Mouse (Mus musculus): ENCODE data around the gene Tmem159.
A peak's percentile ranks its signal among the peaks of the same experiment; 100 is the strongest.

Tmem159 gene

DNA sequence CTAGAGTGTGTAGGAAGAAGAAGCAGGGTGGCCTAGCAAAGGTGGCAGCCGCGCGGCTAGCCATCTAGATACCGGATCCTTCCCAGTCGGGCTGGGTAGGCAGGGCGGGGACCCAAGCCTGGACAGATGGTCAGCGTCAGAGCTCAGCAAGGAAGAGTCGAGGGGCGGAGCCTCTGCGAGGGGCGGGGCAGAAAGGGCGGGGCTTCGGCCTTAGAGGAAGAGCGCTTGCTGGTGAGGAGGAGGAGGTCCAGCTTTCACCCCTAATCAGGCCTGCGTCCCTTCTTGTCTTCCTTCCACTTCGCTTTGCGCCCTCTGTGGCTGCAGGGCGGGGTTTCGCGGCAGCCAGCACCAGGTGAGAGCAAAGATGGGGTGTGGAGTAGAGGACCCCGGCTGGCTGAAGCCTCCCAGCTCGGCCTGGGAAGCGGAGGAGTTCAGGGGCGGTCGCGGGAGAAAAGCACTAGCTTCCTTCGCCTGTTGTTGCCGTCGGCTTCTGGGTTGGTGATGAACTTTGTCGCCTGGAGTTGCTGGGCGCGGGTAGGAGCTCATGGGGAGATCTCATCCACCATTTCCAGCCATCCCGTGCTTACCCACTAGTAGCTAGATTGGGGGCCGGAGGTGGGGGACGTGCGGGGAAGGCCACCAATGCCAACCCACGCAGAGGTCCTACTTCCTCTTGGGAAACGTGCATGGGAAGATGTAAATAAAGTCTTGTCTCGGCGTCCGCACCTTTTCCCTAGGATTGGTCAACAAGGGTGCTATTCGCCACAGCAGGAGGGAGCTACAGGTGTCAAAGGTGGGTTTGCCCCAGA, at the start of gene Tmem159:
TSS of gene Tmem159 (plus strand) at position 190 of the 809 bp plus-strand sequence.
- DNase-seq (ENCODE audit: low spot score in 2 of 2): peak; percentile 27 to 39

DNA sequence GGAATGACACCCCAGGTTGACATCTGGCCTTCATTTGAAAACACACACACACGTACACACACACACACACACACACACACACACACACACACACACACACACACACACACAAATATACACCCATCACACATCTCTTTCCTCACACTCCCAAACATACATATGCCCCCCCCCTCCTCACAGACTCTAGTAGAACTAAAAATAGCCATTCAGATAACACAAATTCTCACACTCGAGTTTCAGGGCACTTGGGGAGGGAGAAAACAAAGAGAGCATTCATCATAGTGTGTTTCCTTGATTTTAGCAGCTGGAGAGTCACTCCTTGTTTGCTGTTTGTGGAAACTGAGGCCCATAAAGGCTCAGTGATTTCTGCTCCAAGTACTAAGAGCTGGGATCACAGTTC, 48.1 kb upstream of the Tmem159 start:
- DNase-seq (ENCODE audit: low spot score in 2 of 2): no peak

DNA sequence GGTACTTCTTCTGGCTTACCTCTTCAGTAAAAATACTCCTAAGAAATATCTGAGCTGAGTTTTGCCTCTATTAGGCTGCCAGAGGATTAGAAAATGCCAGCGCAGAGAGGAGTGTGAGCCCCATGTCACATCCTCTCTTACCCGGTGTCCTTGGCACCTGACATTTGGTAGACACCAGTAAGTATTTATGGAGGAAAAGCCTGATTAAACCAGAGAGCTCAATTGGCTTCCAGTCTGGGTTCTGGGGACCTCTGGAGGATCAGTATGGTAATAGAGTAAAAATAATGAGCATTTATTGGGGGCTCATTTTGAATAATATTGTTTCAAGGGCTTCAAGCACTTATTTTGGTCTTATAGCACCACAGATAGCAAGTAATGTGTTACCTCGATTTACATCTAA, 46.7 kb upstream of the Tmem159 start:
- no peak for DNase-seq (ENCODE audit: low spot score in 2 of 2)

DNA sequence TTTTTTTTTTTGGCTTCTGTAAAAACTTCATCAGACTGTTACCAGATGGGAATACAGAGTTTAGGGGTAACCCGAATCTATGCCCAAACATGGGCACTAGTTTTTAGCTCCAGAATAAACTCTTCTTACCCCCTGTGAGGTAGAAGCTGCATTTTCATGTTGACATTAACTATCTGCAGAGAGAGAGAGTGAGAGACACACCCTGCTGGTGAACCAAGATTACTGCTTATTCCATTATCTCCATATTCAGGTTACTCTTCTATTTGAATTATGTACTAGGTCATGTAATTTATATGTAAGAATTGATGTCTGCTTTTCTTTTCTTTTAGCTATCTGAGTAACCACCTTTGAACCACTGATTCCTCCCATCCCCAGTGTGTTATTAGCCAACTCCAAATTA, 38.1 kb upstream of the Tmem159 start:
- DNase-seq (ENCODE audit: low spot score in 2 of 2): no peak

DNA sequence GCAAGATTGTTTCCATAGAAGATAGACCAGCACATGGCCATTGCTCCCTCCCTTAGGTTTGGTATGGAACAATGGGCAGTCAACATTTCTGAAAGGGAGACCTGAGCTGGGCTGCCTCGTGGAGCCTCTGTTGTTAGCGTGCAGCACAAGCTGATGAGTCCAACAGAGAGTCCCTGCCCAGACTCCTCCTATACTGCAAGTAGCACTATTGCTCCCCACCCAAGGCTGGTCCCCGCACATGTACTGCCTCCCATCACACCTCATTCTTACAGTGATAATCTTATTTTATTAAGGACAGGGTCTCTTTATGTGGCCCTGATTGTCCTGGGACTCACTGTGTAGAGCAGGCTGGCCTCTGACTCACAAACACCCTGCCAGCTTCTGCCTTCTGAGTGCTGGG, 34.0 kb upstream of the Tmem159 start:
- DNase-seq (ENCODE audit: low spot score in 2 of 2): no peak

DNA sequence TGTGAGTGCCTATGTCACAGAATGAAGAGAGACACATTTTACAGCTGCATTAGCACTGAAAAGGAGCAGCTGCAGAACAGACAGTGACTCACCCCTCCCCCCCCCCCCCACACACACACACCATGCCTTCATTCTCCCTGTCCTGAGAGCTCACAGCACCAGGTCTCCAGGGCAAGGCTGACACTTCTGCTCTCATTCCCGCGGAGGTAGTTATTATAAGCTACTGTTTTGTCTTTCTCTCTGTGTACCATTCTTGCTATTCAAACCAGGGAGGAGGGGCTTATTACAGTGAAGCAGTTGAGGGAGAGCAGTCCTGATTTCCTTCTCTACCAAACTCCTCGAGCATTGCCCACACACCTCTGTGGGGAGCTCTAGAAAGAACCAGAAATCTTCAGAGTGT, 33.0 kb upstream of the Tmem159 start:
- no peak for DNase-seq (ENCODE audit: low spot score in 2 of 2)

DNA sequence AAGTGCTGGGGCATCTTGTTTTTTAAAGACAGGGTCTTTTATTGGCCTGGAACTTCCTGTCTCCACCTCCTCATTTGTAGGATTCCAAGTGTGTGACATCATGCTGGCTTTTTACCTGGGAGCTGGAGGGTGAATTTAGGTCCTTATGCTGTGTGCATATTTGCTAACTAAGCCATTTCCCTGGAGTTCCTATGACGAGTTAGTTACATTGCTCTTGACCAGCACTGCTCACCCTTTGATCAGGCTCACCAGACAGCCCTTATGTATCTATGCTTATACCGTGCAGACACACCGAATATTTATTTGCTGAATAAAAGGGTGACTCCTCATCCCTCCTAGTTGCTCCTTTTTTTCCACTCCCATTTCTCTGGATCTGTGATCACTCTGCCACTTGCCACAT, 22.0 kb upstream of the Tmem159 start:
- DNase-seq (ENCODE audit: low spot score in 2 of 2): no peak

DNA sequence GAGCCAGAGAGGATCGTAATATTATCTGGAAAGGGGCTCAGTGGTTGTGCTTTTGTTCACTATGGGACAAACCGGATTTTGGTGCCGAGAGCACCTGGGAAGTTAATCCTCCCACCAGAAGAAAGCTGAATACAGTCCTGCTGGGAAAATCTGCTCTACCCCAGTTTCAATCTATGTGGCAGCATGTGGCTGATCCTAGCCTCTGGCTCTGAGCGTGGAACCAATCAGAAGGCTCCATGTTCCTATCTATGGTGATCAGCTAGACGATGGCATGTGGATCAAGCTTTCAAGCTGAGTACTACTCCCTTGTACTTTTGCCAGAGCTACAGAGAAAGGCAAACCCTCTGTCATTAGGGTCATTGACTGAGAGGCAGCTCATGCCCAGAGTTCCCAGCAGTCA, 9.1 kb upstream of the Tmem159 start:
- no peak for DNase-seq (ENCODE audit: low spot score in 2 of 2)

DNA sequence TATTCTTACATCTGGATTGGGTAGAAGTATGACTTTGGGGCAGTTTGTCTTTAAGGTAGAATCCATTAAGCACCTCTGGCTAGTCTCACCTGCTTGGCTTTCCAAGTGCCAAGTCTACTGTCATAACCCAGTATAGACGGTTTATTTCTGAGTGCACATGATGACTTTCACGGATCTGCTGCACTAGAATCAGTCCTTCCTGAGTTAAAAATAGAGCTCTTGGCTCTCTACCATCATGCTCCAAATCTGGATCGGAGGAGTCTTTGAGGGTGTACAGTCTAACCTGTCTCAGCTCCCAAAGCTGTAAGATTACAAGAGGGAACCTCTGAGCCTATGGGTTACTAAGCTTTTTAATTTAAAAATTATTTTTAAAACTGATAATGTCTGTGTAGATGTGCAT, 7.9 kb upstream of the Tmem159 start:
- no peak for DNase-seq (ENCODE audit: low spot score in 2 of 2)

DNA sequence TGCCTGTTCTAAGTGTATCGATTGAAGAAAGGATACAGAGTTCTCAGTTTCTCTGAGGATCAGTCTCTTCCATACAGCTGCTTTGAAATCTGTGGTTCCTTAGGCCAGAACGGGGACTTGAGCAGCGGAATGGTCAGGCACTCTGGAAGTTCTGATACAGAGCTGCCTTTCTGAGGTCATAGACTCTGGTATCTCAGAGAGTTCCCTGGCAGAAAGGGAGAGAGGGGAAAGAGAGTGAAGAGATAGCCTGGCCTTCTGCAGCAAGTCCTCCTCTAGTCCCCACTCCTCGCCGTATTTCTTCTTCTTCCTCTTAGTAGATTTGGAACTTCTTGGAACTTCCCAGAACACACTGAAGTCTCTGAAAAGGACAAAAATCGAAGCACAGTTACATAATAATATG, 7.0 kb upstream of the Tmem159 start, which contains the start of gene Dnah3:
TSS of gene Dnah3 (minus strand) at position 101 of the 400 bp plus-strand sequence.
- DNase-seq (ENCODE audit: low spot score in 2 of 2): no peak

DNA sequence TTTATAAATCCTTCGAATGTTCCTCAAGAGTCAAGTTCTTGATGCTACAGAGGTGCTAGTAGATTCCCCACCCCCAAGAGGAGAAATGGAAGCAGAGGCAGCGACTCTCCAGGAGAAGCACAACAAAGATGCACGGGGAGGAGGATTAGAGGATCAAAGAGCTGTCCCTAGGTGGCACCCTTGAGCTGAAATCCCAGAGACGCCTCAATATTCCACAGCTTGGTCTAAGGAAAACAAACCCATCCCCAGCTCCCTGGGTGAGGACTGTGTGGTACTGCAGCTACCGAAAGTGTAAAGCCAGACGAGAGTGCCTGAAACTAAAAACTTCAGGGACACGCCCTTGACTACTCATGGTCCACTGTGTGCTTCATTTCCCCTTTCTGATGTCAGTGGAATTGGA, 4.3 kb upstream of the Tmem159 start:
- peak; percentile 33 to 43 for DNase-seq (ENCODE audit: low spot score in 2 of 2)

DNA sequence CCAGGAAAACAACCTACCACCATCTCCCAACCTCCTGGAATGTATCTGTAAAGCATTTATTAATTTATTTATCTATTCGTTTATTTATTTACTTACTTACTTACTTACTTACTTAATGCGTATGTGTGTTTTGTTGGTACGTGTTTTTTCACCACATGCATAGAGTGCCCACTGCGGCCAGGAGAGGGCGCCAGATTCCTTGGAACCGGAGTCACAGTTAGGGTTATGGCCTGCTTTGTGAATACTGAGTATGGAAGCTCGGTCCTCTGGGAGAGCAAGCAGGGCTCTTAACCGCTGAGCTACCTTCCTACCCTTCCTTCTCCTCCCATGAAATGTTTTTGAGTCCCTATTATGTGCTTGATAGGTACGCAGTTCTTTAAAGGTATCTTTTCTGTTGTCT, 3.8 kb upstream of the Tmem159 start:
- DNase-seq (ENCODE audit: low spot score in 2 of 2): peak; percentile 25 to 36

DNA sequence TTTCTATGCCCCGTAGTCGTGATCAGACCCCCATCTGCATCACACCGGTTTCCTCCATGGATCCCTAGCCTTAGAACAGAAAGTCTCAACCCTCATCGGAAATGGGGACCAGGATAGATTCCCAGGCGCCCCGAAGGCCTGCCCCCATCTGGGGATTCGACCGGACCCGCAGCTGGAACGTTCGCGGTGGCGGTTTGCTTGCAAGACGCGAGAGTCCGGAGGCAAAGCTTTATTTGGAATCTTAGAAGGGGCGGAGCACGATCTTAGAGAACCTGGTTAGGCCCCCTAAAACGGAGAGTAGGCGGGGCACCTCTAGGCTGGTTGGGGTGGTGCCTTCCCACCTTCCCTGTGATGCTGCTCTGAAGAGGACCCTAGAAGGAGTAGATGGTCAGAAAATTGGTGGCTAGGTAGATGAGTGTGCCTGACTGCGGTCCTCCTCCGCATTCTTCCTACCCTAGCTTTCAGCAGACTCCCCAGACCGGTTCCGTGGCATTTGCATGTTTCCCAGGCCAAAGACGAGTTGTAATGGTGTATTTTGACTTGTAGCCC, 940 bp downstream of the Tmem159 start:
- DNase-seq (ENCODE audit: low spot score in 2 of 2): no peak

DNA sequence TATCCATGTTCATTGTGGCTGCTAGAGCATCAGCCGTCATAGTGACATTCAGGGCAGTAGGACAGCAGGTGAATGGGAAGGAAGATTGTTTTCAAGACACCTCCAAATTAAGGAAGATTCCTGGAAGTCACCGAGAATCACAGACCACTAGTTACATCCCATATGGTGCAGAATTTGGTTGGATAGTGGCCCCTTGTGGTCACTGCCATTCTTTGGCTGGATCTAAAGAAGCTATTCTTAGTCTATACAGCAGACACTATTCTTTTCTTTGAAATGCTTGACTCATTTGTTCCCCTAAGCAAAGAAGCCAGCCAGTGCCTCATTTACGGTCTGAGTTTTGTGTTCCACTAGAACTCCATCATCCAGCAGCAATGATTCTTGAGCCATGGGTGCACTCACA, 2.8 kb downstream of the Tmem159 start:
- DNase-seq (ENCODE audit: low spot score in 2 of 2): no peak

DNA sequence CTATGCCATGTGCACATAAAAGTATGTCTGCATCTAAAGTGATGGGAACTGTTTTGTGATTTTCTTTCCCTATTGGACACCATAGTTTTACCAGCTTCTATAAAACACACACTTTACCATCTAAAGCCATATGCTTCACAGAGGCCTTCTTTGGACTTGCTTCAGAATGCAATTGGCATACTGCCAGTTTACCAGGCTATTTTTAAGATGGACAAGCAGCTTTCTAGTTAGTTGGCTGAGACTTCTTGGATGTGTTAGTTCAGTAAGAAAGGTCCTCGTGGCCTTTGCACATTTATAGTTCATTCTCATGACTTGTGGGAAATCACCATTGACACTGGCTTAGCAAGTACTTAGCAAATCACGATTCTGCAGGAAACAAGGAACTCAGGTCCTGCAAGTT, 4.2 kb downstream of the Tmem159 start:
- no peak for DNase-seq (ENCODE audit: low spot score in 2 of 2)

DNA sequence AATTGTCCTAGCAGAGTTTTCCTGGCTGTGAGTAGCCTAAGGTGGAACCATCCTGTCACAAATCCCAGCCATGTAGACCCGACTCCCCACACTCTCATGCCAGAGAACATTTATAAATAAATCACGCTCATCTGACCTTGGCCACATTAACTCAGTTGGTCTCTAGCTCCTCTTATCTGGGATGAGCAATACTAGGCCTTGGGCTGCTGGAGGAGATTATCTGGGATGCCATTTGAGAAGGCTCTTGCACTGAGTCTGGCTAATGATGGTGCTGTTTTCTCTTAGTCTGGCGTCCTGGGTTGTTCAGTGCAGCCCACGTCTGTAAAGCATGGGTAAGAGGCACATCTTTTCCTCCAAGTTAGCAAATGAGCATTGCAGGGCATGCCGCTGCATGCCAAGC, 7.5 kb downstream of the Tmem159 start:
- DNase-seq (ENCODE audit: low spot score in 2 of 2): no peak

DNA sequence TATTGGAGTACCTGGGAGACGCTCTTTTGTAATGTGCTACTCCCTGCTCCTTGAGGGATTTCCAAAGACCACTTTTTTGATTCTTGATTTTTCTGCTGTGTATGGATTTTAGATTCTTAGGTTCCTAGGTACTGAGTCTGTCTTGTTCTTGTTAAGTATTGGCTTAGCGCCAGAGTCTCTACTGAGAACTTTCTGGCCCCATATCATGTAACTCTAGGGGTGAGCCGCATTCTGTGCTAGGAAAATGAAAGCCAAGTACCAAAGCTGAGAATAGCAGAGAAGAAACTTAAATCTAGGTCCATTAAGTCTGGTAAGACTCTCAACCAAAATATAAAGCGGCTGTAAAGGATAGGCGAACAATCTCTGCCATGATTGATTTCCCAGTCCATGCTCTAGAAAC, 14.8 kb downstream of the Tmem159 start:
- no peak for DNase-seq (ENCODE audit: low spot score in 2 of 2)

DNA sequence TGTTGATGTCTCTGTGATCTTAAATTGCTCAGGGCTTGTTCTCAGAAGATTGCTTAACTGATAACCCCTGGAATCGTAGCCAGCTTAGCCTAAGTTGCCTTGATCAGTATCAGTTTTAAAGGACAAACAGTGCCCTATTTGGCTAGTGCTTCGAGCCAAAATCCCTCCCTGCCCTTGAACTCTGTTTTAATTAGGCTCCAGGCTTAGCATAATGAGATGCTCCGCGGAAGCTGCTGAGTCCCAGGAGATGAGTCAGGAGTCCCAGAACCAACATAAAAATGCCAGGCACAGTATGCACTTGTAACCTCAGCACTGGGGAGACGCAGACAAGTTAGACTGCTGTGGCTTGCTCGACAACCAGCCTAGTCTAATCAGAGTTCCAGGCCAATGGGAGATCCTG, 15.4 kb downstream of the Tmem159 start:
- no peak for DNase-seq (ENCODE audit: low spot score in 2 of 2)

DNA sequence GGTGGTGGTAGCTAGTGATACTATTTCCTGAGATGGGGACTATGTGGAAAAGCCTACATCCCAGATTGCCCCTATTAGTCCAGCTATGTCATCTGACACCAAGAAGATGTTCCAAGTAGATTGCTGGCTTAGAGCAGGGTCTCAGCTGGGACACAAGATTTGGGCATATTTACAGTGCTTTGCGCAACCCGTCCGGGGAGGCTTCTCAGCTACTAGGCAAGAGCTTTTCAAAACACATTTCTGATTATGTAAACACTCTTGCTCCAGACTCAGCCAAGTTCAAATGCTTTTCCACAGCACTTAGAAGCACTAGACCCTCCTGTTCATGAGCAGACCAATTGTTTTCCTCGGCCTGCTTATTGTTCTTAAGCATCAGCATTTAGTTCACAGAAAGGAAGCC, 21.6 kb downstream of the Tmem159 start:
- DNase-seq (ENCODE audit: low spot score in 2 of 2): no peak

DNA sequence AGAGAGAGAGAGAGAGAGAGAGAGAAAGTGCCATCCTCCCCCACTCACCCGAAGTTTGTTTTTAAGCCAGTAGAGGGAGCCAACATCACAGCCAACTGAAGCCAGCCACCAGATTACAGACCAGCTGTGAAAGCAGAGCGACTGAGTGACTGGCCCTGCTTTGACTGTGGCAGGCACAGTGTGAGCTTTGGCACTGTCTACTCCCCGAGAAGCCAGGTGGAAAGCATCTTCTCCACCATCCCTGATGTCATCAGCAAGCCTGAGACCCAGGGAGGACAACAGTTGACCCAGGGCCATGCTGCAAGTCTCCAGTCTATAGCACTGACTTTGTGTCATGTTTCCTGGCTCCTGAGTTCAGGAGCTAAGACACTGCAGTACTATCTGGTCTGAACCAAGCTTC, 22.7 kb downstream of the Tmem159 start:
- DNase-seq (ENCODE audit: low spot score in 2 of 2): peak; percentile 51 to 68

DNA sequence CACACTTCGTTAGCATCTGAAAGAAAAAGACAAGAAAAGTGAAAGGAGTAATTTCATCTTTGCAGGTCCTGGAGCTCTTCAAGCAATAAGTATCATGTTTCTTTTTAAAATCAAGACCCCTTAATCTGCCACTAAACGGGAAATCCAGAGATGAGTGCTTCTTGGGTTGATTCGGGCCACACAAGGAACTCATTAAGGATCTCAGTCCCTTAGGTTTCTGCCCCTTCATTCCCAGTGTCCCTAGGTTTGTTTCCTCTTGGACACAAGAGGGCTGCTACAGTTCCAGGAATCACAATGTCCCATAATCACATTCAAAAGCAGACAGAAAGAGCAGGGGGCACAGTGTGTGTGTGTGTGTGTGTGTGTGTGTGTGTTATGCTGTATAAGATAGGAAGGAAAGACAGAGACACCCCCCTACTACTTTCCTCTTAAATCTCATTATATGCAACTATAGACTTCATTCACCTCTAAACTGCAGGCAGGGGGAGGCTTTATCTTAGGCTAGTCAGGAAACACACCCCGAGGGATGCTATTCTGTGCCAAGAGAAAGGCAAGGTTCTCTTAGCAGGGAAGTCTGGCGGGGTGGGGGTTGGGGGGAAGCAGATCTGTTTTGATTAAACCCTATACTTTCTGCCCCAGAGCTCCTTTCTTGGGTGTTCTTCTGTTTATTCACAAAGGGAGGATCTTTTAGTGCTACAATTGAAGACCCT, 25.0 kb downstream of the Tmem159 start:
- DNase-seq (ENCODE audit: low spot score in 2 of 2): no peak

DNA sequence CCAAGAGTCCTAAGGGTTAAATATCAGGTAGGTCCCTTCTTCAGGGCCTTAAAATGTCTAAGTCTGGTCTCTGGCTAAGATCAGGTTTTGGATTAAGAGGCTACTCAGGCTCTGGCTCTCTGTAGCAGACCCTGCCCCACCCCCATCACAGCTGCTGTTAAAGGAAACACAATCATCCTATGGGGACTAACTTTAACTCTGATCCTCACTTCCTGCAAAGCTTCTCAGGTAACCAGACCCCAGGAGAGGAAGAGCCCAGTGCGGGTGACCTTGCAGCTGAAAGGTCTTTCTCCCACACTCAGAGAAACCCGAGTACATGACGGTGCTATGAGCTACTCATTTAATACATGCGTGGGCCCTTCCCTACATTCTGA, 25.5 kb downstream of the Tmem159 start:
- DNase-seq (ENCODE audit: low spot score in 2 of 2): no peak

DNA sequence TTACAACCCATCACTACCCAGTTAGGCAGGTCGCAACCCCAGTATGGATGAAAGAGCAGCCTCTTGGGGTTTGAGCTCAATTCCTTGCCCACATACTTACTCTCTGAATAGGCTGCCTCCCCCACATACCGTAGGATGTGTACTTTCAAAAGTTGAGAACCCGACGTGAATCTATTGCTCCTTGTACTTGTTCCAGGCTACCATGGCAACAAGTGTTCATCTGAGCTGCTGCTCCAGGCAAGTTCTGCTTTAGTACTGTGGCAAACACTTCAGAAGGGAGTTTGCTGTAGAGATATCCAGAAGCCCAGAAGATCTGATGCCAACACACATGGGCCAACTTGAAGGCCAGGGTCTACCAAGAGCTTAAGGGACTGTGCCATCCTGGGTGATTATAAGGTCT, 26.8 kb downstream of the Tmem159 start:
- DNase-seq (ENCODE audit: low spot score in 2 of 2): no peak
